Mouse (Mus musculus) thymus, adult 2 months (tissue): ENCODE results near the gene Borcs5.

Experiments
- CTCF ChIP-seq: fragments of 200-500 bp; IDR thresholded peaks from 2 replicates; pipeline ENCODE4 v1.5.1; 2012; ENCODE audit warnings: mild to moderate bottlenecking, control low read depth, low read length, moderate library complexity, borderline replicate concordance; ENCODE audit not compliant: control insufficient read depth, poor library complexity, insufficient read depth; ENCODE audit errors: extremely low read depth
- POLR2A ChIP-seq: fragments of 200-500 bp; IDR thresholded peaks from 2 replicates; pipeline ENCODE4 v1.6.1; 2012; ENCODE audit warnings: mild to moderate bottlenecking, low read length, control low read depth, moderate library complexity; ENCODE audit not compliant: control insufficient read depth, poor library complexity, insufficient read depth; ENCODE audit errors: extremely low read depth

DNA sequence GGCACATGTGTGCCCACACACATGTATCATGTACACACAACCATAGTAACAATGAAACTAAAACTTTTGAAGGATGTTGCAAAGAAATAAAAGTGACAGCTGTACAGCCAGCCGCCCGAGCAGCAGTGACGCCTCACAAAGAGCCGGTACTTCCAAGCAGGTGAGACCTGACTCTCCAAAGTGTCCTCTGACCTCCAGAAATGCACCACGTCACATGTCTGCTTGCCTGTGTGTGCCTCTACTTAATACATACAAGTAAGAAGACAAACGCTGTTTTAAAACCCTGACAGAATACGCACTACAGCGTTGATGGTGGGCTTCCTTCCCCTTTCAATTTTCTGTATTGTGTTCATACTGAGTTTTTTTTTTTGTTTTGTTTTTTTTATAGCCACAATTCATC lies 83.6 kb downstream of the Borcs5 start:
- TF ChIP-seq POLR2A (no peak), CTCF (no peak)
